Mouse (Mus musculus) ES-CJ7 (cell line): ENCODE results near the gene Rbm47.

Experiments
- DNase-seq: peaks from one replicate; pipeline ENCODE4 v3.0.0; 2011; ENCODE audit warnings: low read depth, low spot score

Gene Rbm47

GRCm38 (mm10) chr5:66173018-66173417, at the start of gene Rbm47:
TSS of gene Rbm47 (minus strand) at chr5:66173118.
- no peak for DNase-seq

DNA sequence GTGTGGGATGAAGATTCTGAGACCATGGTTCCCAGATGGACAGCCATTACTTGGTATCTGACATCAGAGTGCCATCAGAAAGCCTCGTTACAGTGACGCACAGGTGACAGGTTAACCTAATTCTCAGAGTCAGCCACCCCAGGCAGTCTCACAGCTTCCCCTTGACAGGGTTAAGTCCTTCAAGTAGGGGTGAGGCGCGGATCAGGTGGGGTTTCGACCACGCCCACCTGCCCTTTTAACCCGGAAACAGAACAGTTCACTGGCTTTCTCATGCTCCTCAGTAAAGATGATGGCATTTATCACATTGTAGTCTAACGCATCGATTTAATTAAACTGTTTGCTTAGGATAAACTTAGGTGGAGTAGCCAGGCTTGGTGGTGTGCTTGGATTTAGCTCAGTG, 47.7 kb upstream of the Rbm47 start:
- DNase-seq, result peak; percentile 66

DNA sequence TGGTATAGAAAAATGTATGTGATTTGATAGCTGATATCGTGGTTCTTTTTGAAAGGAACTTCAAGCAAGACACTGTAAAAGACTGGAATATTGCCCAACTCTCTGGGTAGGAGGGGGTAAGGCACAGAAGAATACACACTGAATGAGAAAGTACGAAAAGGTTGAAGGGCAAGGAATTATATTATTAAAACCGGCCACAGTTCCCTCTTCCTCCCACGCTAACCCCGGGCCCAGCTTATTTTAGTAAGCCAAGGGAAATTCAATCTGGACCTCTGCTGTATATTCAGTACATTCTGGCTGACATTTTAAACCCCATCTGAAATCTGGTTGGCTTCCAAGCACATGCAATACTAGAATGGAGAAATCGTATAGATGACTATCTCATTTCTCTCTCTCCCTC, 46.8 kb upstream of the Rbm47 start:
- no peak for DNase-seq

GRCm38 (mm10) chr5:66215569-66216277, 42.8 kb upstream of the Rbm47 start:
- peak; percentile 57 for DNase-seq

DNA sequence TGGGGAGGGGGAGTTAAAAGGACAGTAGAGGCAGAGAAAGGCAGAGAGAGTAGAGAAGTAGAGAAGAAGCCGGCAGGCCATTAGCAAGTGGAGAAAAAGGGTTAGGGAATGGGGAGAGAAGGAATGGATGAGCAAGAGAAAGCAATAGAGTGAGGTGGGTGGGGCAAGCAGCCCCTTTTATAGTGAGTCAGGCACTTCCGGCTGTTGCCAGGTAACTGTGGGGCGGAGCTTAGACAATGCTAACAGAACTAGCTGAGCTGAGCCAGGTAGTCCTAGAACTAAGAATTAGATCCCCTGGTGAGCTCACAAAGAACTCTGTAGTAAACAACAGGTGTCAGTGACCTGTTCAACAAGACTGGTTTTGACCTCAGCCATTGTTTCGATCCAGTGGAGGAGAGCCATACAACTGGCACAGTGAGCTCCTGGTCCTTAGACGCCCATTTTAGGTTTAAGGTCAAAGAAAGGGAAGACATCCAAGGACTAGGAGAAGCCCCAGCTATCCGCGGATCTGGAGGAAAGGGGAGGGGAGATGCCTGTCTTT, 41.5 kb upstream of the Rbm47 start:
- peak; percentile 88 for DNase-seq

DNA sequence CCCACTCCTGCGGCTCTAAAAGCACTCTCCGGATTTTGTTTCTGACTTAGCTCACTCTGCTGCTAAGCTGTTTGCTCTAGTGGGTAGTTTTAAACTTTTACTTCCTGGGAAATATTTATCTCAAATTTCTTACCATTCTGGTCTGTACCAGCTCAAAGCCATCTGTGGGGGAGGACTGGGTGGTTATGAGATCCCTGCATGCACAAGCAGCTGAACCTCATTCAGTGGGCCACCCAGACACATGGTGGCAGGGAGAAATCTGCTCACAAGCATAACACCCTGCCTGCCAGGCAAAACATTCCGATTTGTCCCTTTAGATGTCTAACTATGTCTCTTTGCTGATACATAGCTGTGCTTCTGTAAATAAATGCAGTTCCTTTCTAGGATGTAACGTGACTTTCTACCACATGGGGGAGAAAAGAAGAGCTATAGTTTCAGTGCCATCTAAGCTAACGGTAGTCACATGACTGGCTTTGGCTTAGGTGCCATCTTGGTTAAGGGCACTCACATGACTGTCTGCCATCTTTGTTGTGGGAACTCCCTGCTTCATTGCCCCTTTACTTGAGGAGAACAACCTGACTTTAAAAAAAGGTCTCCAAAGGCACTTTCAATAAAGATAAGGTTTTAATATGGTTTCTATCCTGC, 36.7 kb upstream of the Rbm47 start:
- DNase-seq, result peak; percentile 95

GRCm38 (mm10) chr5:66204966-66205365, 32.0 kb upstream of the Rbm47 start:
- no peak for DNase-seq

- DNase-seq, result no peak
These were observed 30.5 kb upstream of the Rbm47 start for GRCm38 (mm10) chr5:66203424-66203823.

- DNase-seq, result no peak
These were observed 27.1 kb upstream of the Rbm47 start for GRCm38 (mm10) chr5:66200044-66200443.

DNA sequence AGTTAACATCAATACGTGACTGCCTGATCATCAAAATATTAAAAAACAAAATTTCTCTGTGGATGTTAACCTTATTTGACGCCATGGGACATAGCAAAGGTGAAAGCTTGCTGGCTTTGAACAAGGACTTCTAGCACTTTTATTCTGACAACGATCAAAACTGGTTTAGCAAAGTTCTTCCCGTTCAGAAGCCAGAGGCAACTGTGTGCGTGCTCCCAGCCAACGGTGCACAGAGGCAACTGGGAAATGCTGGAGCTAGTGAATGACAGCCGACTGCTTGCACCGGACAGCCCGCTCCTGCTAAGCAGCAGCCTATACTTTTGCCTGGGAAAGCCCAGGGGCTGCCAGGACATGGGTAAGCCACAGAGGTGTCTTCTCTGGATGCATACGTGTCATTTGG, 22.4 kb upstream of the Rbm47 start:
- no peak for DNase-seq

DNA sequence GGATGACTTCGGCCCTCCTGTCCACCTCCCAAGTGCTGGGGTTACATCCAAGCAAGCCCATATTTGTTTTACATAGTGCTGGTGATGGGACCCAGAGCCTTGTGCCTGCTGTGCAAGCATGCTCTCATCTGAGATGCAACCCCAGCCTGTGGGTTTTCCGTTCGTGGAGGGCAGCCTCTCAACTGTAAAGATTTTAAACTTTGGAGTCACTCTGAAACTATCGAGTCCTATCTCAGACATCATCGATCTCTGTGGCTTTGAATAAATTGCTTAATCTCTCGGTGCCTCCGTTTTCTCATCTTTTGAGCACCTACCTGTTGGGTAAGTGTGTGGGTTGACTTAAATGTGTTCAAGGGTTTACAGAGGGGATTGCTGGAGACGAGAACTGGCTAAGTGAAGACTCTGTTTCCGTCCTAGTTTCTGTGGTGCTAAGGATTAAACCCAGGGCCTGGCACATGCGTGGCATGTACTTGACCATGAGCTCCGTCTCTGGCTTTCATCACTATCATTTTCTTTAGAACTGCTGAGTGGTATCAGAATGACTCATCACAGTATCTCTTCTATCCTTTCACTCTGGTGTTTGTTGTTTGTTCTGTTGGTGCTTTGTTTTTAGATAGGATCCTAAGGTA, 20.4 kb upstream of the Rbm47 start:
- no peak for DNase-seq

- DNase-seq, result no peak
These were observed 18.2 kb upstream of the Rbm47 start for GRCm38 (mm10) chr5:66191185-66191503.

GRCm38 (mm10) chr5:66190481-66191184, 17.7 kb upstream of the Rbm47 start:
- DNase-seq, result peak; percentile 66

GRCm38 (mm10) chr5:66188591-66188990, 15.7 kb upstream of the Rbm47 start:
- peak; percentile 29 for DNase-seq

GRCm38 (mm10) chr5:66182156-66182555, 9.2 kb upstream of the Rbm47 start:
- DNase-seq, result no peak

DNA sequence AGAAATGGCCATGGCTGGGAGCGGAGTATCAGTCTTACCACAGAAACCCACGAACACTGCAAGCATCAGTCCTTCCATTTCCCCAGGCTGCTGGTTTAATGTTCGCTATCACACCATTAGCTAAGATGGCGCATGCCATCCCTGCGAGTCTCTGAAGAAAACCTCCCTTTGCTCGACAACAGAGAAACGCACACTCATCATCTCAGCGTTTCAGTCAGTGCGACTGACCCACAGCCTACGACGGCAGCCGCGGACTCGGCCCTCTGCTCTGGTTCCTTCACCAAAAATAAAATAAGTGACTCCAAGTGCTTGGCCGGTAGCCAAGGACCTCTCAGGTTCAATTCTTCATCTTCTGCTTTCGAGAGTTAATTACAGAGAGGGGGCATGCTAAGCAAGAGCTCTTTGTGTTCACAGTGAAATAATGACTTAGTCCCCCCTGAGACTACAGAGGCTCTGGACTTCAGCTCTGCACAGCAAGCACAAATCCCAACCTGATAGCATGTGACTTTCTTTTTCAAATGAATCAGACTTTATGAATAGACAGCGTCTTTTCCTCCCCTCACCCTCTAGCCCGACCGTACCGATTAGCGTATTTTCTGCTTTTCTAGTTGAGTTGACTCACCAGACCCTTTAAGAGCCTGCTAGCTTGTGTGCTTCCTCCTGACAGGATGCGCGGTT, 1.4 kb upstream of the Rbm47 start:
- DNase-seq, result no peak

GRCm38 (mm10) chr5:66170591-66170990, 2.3 kb downstream of the Rbm47 start:
- DNase-seq, result no peak

DNA sequence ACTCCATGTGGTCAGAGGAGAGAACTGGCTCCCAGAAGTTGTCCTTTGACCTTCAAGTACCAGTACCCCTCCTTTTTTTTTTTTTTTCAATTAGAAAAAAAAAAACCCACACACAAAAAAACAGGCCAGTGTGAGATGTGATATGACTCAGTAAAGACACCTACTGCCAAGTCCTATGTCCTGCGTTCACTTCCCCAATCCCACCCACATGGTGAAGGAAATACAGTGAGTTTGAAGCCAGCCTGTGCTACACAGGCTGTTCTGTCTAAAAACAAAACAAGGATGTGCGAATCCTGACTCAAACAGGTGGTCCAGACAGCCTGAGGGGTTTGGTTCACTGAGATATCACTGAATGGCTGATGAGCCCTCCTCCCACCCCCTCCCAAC, 3.8 kb downstream of the Rbm47 start:
- no peak for DNase-seq

- DNase-seq, result no peak
These were observed 4.3 kb downstream of the Rbm47 start for GRCm38 (mm10) chr5:66168462-66169098.

GRCm38 (mm10) chr5:66166931-66167330, 6.0 kb downstream of the Rbm47 start:
- no peak for DNase-seq

- DNase-seq, result no peak
These were observed 6.7 kb downstream of the Rbm47 start for GRCm38 (mm10) chr5:66166193-66166629.
